Mouse (Mus musculus) testis, adult 2 months (tissue): ENCODE results near the gene 4930578G10Rik.

Experiments
- CTCF ChIP-seq: fragments of 200-500 bp; IDR thresholded peaks from 2 replicates; pipeline ENCODE4 v1.5.1; 2012; ENCODE audit warnings: low read depth, mild to moderate bottlenecking, inconsistent platforms, low read length, moderate library complexity; ENCODE audit not compliant: control insufficient read depth, insufficient read depth, insufficient replicate concordance
- POLR2A ChIP-seq: fragments of 200-500 bp; IDR thresholded peaks from 2 replicates; pipeline ENCODE4 v1.6.1; 2012; ENCODE audit warnings: low read depth, mild to moderate bottlenecking, inconsistent platforms, low read length, moderate library complexity; ENCODE audit not compliant: control insufficient read depth

GRCm38 (mm10) chr4:42880677-42880948 lies 145.3 kb downstream of the 4930578G10Rik start:
- TF ChIP-seq CTCF, result no peak
- TF ChIP-seq POLR2A, result no peak
